Mouse (Mus musculus) midbrain, postnatal 0 days (tissue): ENCODE data around the gene Serpine3. TPM values are rescaled to one million over a fixed set of nuclear protein-coding genes. Genes with fewer than 3 reads are reported as not detected.
A peak's percentile ranks its signal among the peaks of the same experiment; 100 is the strongest.

Source experiments
- ATAC-seq: fragments of 200-750 bp; cut with Nextera tagmentation; 2 replicates; pipeline ENCODE4 v1.8.0; 2017; ENCODE audit warnings: moderate number of reproducible peaks, mild to moderate bottlenecking, moderate TSS enrichment, moderate library complexity; ENCODE audit not compliant: low FRiP score
- DNase-seq: peaks from one replicate; pipeline ENCODE4 v3.0.0-alpha.2; 2015; ENCODE audit warnings: low spot score
- H3K27ac ChIP-seq: fragments of 300-500 bp; sonication (generic); 2 replicates; pipeline ENCODE4 v1.5.1; 2014; ENCODE audit warnings: low read depth, mild to moderate bottlenecking, low read length, mixed read lengths
- H3K27me3 ChIP-seq: fragments of 300-500 bp; sonication (generic); 2 replicates; pipeline ENCODE4 v1.6.1; 2014; ENCODE audit warnings: low read length, control low read depth, mixed read lengths; ENCODE audit not compliant: insufficient read depth
- H3K36me3 ChIP-seq: fragments of 300-500 bp; sonication (generic); 2 replicates; pipeline ENCODE4 v1.6.1; 2014; ENCODE audit warnings: low read length, control low read depth, mixed read lengths; ENCODE audit not compliant: insufficient read depth
- H3K4me1 ChIP-seq: fragments of 300-500 bp; sonication (generic); 2 replicates; pipeline ENCODE4 v1.6.1; 2014; ENCODE audit warnings: mild to moderate bottlenecking, control low read depth, antibody characterized with exemption, low read length, mixed read lengths; ENCODE audit not compliant: insufficient read depth
- H3K4me2 ChIP-seq: fragments of 300-500 bp; sonication (generic); 2 replicates; pipeline ENCODE4 v1.6.1; 2014; ENCODE audit warnings: low read depth, mild to moderate bottlenecking, low read length, mixed read lengths; ENCODE audit not compliant: poor library complexity, severe bottlenecking
- H3K4me3 ChIP-seq: fragments of 300-500 bp; sonication (generic); 2 replicates; pipeline ENCODE4 v1.5.1; 2014; ENCODE audit warnings: low read depth, mild to moderate bottlenecking, low read length, moderate library complexity
- H3K9ac ChIP-seq: fragments of 300-500 bp; sonication (generic); replicated peaks from 2 replicates; pipeline ENCODE4 v1.6.1; 2014; ENCODE audit warnings: mild to moderate bottlenecking, low read length, moderate library complexity, mixed read lengths; ENCODE audit not compliant: poor library complexity, severe bottlenecking
- H3K9me3 ChIP-seq: fragments of 300-500 bp; sonication (generic); 2 replicates; pipeline ENCODE4 v1.6.1; 2016; ENCODE audit warnings: low read length, control low read depth
- CTCF ChIP-seq: IDR thresholded peaks from 2 replicates; pipeline ENCODE4 v1.5.1; 2016; ENCODE audit warnings: antibody characterized with exemption, mild to moderate bottlenecking
- WGBS: fragments of 180-500 bp; shearing (Covaris S2); extraction: QIAGEN DNeasy Blood & Tissue Kit; methylation state at CpG from one replicate; pipeline ENCODE4 v1.1.7; 2014; 5-methylcytosine and 5-hydroxymethylcytosine counted together
- polyA plus RNA-seq: library from polyadenylated mRNA; unstranded; fragments of >200 nt; fragmentation: Nextera tagmentation; extraction: Ambion mirVana; gene quantifications from 2 replicates; pipeline ENCODE4 v1.2.1, GENCODE M21; 2015
- total RNA-seq: library from RNA; depleted of rRNA; stranded (reverse); fragments of >200 nt; gene quantifications from 2 replicates; pipeline ENCODE4 v1.2.3, GENCODE M21; 2014; rRNA removed

Gene Serpine3
- total RNA-seq (0.88 TPM in 1 of 2 replicates, not detected in the other), polyA plus RNA-seq (not detected in 2 replicates)

- no peak for TF ChIP-seq CTCF
- DNase-seq (no peak), ATAC-seq (no peak)
- no peak within 1 kb of the TSS for H3K27ac ChIP-seq
- H3K4me2 ChIP-seq, result no peak within 1 kb of the TSS
- H3K9me3 ChIP-seq, result no peaks in the 10 kb centered on the region
- H3K27me3 ChIP-seq, result no peaks in the 10 kb centered on the region
- H3K36me3 ChIP-seq, result no peaks in the 10 kb centered on the region
- H3K4me3 ChIP-seq, result no peak within 1 kb of the TSS
- no peak within 1 kb of the TSS for H3K9ac ChIP-seq
- 80% methylated on average over 8 of the region's 8 CpGs for WGBS
- no peaks in the 10 kb centered on the region for H3K4me1 ChIP-seq
These were observed at the start of gene Serpine3 for GRCm38 (mm10) chr14:62663367-62663766. Gene Serpine3, plus strand, starts transcription at chr14:62663667.

- no peak overlapping the region for H3K4me3 ChIP-seq
- no peaks in the 10 kb centered on the region for H3K27me3 ChIP-seq
- no peak for TF ChIP-seq CTCF
- ATAC-seq (no peak), DNase-seq (peak; percentile 44)
- WGBS, result 60% methylated on average over 3 of the region's 3 CpGs
- H3K9me3 ChIP-seq, result no peaks in the 10 kb centered on the region
- no peak overlapping the region for H3K27ac ChIP-seq
- H3K4me2 ChIP-seq, result no peak overlapping the region
- H3K9ac ChIP-seq, result no peak overlapping the region
- H3K4me1 ChIP-seq, result no peaks in the 10 kb centered on the region
- no peaks in the 10 kb centered on the region for H3K36me3 ChIP-seq
These were observed 41.1 kb upstream of the Serpine3 start for GRCm38 (mm10) chr14:62622393-62622792.

GRCm38 (mm10) chr14:62627951-62628350, 35.5 kb upstream of the Serpine3 start:
- no peak overlapping the region for H3K4me3 ChIP-seq
- no peak for ATAC-seq
- H3K9me3 ChIP-seq, result no peaks in the 10 kb centered on the region
- H3K4me1 ChIP-seq, result no peaks in the 10 kb centered on the region
- WGBS, result 85% methylated on average over 5 of the region's 5 CpGs
- no peak overlapping the region for H3K27ac ChIP-seq
- no peak overlapping the region for H3K4me2 ChIP-seq
- H3K27me3 ChIP-seq, result no peaks in the 10 kb centered on the region
- no peaks in the 10 kb centered on the region for H3K36me3 ChIP-seq
- DNase-seq, result no peak
- H3K9ac ChIP-seq, result no peak overlapping the region
- no peak for TF ChIP-seq CTCF

- Histone ChIP-seq H3K27me3 (no peaks in the 10 kb centered on the region), H3K9ac (no peak overlapping the region), H3K36me3 (no peaks in the 10 kb centered on the region), H3K9me3 (no peaks in the 10 kb centered on the region), H3K4me3 (no peak overlapping the region), H3K4me1 (peaks cover 6% of the 10 kb centered on the region), H3K27ac (peak overlapping the region; percentile 69), H3K4me2 (peak overlapping the region; percentile 10; the same call in 1 of the 2 replicates)
- WGBS, result 20% methylated on average over 9 of the region's 9 CpGs
- TF ChIP-seq CTCF, result no peak
- DNase-seq, result peak; percentile 67
- ATAC-seq, result peak; percentile 22; the same call in 1 of the 2 replicates
These were observed 25.8 kb upstream of the Serpine3 start for GRCm38 (mm10) chr14:62637436-62638344.

GRCm38 (mm10) chr14:62638345-62638702, 25.1 kb upstream of the Serpine3 start:
- Histone ChIP-seq H3K9me3 (no peaks in the 10 kb centered on the region), H3K9ac (no peak overlapping the region), H3K4me2 (no peak overlapping the region), H3K27ac (peak overlapping the region; percentile 69), H3K36me3 (no peaks in the 10 kb centered on the region), H3K27me3 (no peaks in the 10 kb centered on the region), H3K4me3 (no peak overlapping the region), H3K4me1 (peaks cover 6% of the 10 kb centered on the region)
- DNase-seq, result no peak
- no peak for ATAC-seq
- 34% methylated on average over 6 of the region's 6 CpGs for WGBS
- TF ChIP-seq CTCF, result no peak

GRCm38 (mm10) chr14:62639111-62639510, 24.4 kb upstream of the Serpine3 start:
- Histone ChIP-seq H3K27ac (no peak overlapping the region), H3K4me3 (no peak overlapping the region), H3K4me1 (peaks cover 6% of the 10 kb centered on the region), H3K27me3 (no peaks in the 10 kb centered on the region), H3K9ac (no peak overlapping the region), H3K9me3 (no peaks in the 10 kb centered on the region), H3K4me2 (no peak overlapping the region), H3K36me3 (no peaks in the 10 kb centered on the region)
- 73% methylated on average over 6 of the region's 6 CpGs for WGBS
- ATAC-seq (no peak), DNase-seq (peak; percentile 34)
- TF ChIP-seq CTCF, result peak; percentile 50
